Mouse (Mus musculus) urinary bladder, postnatal 10 days (tissue): ENCODE results near the gene Cdt1.
A peak's percentile ranks its signal among the peaks of the same experiment; 100 is the strongest.

Experiments used
- DNase-seq: peaks from one replicate; pipeline ENCODE4 v3.0.0; 2022; ENCODE audit warnings: low spot score

Cdt1 gene

GRCm38 (mm10) chr8:122574667-122575251 is 6.9 kb downstream of the Cdt1 start:
- no peak for DNase-seq

DNA sequence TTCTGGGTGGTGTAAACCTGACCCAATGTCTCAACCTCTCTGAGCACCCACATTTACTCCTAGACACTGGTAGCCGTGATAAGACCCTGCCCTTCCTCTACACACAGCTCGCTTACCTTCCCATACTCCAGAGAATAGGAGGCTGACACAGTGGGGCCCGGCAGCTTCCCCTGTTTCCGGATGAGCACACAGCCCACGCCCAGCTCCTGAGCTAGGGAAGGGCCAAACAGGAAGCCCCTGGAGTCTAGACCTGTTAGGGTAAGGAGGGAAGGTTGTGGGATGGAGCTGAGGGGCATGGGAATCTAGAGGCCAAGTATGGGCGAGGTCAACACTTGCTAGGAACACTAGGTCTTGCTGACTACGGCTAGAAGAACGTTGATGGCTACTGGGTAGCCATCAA is 7.5 kb downstream of the Cdt1 start:
- DNase-seq = no peak

DNA sequence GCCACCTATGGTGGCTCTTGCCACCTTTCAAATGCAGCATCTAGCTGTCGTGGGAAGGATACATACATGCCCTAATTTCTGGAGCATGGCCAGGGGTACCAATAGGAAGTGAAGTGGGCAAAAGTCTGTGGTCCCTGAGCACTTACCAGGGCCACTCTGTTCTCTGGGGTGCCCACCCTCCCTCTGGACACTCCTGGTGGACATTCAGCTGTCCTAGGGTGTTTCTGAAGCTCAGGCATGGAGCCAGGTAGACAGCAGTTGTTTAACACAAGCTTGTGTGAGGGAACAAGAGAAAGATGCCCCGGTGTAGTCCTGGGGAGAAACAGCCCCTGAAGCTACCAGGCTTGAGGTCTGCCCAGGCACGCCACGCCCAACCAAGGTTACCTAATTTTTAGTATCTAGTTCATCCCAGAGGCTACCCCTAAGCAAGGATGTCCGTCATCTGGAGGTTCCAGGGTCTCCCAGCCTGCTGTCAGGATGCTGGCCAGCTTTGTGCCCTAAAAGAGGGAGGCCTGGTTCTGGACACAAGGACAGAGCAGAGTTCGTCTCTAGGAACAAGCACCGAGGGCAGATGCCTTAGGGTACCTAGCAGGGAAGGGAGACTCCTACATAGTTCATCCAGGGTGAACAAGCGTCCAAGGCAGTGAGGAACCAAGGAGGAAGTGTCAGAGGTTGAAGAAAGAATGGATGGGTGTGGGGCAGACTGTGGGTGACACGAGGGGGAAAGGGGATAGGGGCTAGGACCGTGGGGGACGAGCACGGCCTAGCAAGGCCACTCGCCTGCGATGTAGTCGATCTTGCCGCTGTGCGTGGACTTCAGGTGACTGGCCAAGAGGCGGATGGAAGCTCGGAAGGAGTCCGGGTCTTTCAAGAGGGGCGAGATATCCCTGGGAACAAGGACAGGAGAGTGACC is 8.2 kb downstream of the Cdt1 start:
- DNase-seq = no peak

DNA sequence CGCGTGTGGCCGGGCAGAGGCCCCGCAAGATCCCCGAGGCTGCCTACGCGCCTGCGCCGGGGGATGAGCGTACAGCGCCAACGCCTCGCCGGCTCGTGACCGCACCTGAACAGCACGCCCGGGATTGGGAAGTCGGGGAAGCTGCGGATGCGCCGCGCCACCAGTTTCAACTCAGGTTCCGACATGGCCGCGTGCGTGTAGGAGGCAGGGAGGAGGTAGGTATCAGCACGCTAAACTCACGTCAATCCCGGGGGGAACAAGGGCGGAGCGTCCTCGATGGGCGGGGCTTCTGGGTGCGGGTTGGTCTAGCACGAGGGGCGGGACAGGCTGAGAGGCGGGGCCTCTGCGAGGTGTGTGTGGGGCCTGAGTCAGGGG is 8.8 kb downstream of the Cdt1 start, which contains the start of gene Aprt:
Aprt (minus strand) TSS at position 262 of the 375 bp plus-strand sequence.
- DNase-seq = peak; percentile 73

GRCm38 (mm10) chr8:122577116-122577515 is 9.3 kb downstream of the Cdt1 start:
- DNase-seq = no peak

DNA sequence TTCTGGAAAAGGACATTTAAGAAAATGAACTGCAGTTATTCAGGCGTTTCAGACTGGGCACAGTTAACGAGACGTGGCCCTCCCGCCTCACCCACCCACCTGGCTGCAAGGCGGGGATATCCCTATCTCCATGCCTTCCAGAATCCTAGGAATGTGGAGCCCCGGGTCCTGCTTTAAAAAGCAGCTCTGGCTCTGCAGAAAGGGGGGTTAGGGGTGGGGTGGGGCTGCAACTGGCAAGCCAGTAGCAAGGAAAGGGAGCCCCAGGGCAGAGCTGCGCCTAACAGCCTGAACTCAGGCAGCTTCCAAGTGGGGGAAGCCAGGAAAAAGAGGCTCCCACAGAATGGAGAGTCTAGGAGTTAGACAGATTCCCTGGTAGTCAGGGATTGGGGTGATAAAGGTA is 11.4 kb downstream of the Cdt1 start:
- no peak for DNase-seq

DNA sequence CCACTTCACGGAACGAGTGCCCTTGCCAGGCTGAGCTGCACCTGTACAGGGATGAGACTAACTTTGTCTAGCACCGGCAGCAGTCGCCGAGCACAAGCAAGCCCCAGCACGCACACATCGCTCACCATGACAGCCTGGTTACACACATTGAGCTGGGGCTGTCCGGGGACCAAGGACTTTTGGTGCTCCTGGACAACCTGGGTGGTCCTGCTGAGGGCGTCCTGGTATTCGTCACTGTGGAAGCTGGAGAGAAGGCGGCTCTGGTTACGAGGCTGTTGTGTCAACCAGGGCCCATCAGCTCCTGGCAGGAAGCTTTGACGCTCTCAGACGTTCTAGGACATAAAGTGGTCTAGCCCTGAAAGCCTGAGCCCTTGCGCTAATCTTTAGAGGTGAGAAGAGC is 13.1 kb downstream of the Cdt1 start:
- DNase-seq = no peak

DNA sequence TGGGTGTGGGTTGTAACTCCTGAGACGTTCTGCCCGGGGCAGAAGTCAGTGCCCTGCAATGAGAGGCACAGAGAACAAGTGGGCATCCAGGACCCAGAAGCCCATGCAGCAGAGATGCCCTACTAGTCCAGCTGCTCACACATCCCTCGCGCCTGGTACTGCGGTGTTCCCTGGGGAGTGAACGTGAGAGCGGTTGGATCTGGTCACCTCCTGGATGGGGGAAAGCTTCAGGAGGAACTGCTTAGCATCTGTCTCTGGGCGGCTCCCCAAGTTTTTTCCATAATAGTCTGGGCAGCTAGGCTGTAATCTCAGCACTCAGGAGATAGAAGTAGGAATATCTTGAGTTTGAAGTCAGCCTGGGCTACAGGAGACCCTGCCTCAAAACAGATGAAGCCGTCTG is 17.2 kb downstream of the Cdt1 start:
- DNase-seq = no peak

DNA sequence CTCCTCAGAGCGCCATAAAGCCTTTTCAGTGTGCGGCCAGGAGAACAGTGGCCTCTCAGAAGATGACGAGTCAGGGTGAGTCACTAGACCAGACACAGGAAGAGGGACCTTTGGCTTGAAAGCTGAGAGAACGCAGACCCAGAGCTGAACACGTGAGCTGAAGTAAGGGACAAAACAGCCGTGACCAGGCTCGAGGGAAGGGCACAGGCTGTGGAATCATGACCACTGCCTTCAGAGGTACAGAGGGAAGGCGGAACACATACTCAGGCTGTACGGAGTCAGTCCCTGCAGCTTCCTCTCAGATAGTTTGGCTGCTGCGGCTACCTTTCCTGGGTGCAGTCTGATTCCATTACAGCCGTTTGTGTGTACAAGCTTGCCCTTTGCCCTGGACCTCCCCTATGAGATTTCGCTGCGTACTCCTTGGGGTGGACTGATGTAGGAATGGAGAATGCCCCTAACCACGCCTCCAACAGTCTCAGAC is 17.6 kb downstream of the Cdt1 start:
- DNase-seq = no peak

- DNase-seq = no peak
Observed at GRCm38 (mm10) chr8:122586171-122586570, 18.4 kb downstream of the Cdt1 start.

GRCm38 (mm10) chr8:122586749-122587148 is 18.9 kb downstream of the Cdt1 start:
- no peak for DNase-seq

- DNase-seq = no peak
Observed at GRCm38 (mm10) chr8:122593240-122593639, 25.4 kb downstream of the Cdt1 start.

GRCm38 (mm10) chr8:122593783-122594507 is 26.1 kb downstream of the Cdt1 start:
- no peak for DNase-seq

GRCm38 (mm10) chr8:122596031-122596430 is 28.2 kb downstream of the Cdt1 start:
- no peak for DNase-seq

GRCm38 (mm10) chr8:122600666-122601065 is 32.9 kb downstream of the Cdt1 start:
- DNase-seq = no peak

DNA sequence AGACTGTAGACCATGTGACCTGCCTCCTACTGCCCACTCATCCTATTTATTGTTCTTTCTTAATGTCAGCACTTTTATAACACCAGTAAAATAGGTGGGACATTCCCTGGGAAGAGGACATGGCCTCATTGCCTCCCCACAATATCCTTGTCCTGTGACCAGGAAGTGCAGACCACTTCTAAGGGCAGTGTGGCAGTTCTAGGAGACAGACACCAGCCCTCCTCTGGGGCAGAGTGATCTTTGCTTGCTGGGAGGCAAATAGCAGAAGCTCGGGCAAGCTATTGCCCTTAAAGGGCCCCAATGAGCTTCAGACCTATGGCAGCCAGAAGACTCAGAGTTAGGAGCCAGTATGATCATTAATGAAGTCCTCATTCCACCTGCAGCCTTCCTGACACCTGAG is 36.8 kb downstream of the Cdt1 start:
- DNase-seq = no peak

GRCm38 (mm10) chr8:122605367-122605766 is 37.6 kb downstream of the Cdt1 start:
- no peak for DNase-seq

GRCm38 (mm10) chr8:122606810-122607209 is 39.0 kb downstream of the Cdt1 start:
- no peak for DNase-seq

- DNase-seq = no peak
Observed at GRCm38 (mm10) chr8:122610209-122610608, 42.4 kb downstream of the Cdt1 start.

DNA sequence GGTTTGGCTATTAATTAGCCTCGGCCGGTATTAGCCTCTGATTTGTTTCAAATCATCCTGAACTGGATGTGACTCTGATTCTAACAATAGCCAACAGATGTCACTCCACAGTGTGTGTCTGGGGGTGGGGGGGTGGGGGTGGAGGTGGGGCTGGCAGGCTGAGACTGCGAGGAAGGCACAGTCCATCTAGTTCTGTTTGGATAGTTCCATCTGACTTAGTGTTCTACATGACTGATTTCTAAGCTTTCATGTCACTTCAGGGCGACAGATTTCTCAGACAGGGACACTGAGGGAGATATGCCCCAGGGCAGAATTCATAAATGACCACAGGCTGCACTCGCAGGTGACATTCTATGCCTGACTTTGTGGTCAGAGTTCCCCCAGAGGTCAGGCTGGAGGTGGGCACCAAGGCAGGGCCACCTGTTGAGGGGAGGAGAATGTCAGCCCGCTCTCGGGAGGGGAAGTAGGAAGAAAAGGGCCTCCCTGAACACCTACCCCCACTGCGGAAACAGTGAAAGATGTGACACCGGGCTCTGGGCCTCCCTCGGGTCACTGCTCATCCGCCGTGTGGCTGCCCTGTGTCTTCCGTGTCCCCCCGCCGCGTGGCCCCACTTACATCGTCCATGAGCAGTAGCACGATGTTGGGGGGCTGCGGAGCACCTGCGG is 42.9 kb downstream of the Cdt1 start:
- DNase-seq = no peak

DNA sequence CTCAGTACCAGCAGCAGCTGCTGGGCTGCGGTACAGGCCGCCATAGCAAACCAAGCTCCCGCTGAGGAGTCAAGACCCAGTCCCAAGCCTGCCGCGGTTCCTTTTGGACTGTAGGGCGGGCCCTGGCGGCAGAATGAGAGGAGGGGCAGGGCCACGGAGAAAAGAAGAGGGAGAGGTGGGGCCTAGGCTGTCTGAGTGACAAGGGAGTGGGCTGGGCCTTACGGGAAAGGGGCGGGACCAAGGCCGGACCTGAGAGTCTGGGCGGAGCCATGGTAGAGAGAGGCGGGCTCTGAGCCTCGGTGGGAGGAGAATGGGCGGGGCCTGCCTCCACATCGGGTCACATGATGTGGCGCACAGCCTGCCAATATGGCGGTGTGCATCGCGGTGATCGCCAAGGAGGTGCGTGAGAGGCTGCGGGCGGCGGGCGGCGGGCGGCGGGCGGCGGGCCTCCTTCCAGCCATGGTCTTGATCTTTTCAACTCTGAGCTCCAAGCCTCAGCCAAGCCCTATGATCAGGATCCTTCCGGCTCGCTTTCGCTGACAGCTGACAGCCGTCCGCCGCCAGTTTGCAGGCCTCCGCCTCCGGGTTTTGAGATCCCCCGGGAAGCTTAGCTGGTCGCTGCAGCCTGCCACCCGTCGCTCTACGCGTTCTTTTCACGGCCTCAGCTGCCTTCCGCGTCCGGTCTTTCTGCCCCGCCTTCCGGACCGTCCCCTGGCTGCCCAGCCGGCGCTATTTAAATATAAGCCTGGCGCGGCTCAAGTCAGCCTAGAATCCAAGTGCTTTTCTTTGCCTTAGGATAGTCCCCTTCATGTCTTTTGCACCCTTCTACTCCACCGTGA is 43.7 kb downstream of the Cdt1 start, which contains the start of the genes Galns and Trappc2l:
Galns (minus strand) TSS at position 169 of the 839 bp plus-strand sequence.
Trappc2l (plus strand) TSS at position 346 of the 839 bp plus-strand sequence.
- DNase-seq = peak; percentile 83
